Mouse (Mus musculus): ENCODE measurements around the gene Ap1s1.
A peak's percentile ranks its signal among the peaks of the same experiment; 100 is the strongest.

DNA sequence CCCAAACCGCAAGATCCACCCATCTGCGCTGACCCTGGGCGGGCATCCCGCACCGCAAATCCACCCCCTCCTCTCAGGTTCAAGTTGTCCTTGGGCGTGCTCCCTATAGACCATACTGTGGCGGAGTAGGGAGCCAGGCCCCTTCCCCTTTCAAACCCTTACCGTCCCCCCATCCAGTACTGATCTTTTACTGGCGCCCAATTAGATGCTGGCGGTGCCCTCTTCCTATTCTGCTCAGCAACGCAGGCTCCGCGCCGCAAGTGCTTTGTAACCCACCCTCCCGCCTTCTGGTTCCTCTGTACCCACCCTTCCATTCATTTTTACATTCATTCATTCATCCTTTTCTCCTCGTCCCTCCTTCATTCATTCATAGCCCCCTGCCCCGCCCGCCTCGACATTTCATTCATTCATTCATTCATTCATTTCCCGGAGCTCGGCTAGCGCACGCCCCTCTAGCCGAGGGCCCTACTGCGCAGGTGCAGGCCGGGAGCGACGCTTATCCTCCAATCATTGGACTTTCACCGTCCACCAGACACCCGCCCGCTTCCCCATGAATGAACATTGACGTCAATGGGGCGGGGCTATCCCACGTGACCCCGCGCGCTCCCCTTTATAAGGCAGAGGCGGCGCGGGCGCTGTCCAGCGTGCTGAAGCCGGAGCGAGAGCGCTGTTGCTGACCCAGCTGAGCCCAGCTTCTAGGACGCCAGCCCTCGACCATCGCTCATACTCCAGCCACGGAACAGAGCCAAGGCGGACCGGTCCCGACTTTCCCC is 16.1 kb downstream of the Ap1s1 start:
- TF ChIP-seq CTCF (IDR thresholded peaks at IDR 0.05; ENCODE audit: borderline replicate concordance, insufficient read depth, low read depth, low read length) (no peak), POLR2A (IDR thresholded peaks at IDR 0.05; ENCODE audit: borderline replicate concordance, insufficient read depth, low read length) (peak; percentile 94)
